Mouse (Mus musculus) kidney, embryonic 14.5 days (tissue): ENCODE results near the gene Mxra8. TPM values are rescaled to one million over a fixed set of nuclear protein-coding genes. Genes with fewer than 3 reads are reported as not detected.

ENCODE experiments used
- ATAC-seq: fragments of 200-750 bp; cut with Nextera tagmentation; 2 replicates; pipeline ENCODE4 v1.8.0; 2017; ENCODE audit warnings: moderate number of reproducible peaks, mild to moderate bottlenecking, moderate TSS enrichment, moderate library complexity; ENCODE audit not compliant: low FRiP score, low TSS enrichment
- H3K27ac ChIP-seq: fragments of 300-500 bp; sonication (generic); 2 replicates; pipeline ENCODE4 v1.5.1; 2014; ENCODE audit warnings: low read depth, mild to moderate bottlenecking, low read length, moderate library complexity, mixed read lengths
- H3K27me3 ChIP-seq: fragments of 300-500 bp; sonication (generic); 2 replicates; pipeline ENCODE4 v1.6.1; 2014; ENCODE audit warnings: mild to moderate bottlenecking, low read length; ENCODE audit not compliant: control insufficient read depth, insufficient read depth
- H3K36me3 ChIP-seq: fragments of 300-500 bp; sonication (generic); 2 replicates; pipeline ENCODE4 v1.6.1; 2014; ENCODE audit warnings: low read length, mixed read lengths; ENCODE audit not compliant: control insufficient read depth, insufficient read depth
- H3K4me1 ChIP-seq: fragments of 300-500 bp; sonication (generic); 2 replicates; pipeline ENCODE4 v1.6.1; 2014; ENCODE audit warnings: low read length, mixed read lengths; ENCODE audit not compliant: control insufficient read depth, insufficient read depth
- H3K4me2 ChIP-seq: fragments of 300-500 bp; sonication (generic); replicated peaks from 2 replicates; pipeline ENCODE4 v1.6.1; 2014; ENCODE audit warnings: low read depth, mild to moderate bottlenecking, low read length
- H3K4me3 ChIP-seq: fragments of 300-500 bp; sonication (generic); 2 replicates; pipeline ENCODE4 v1.5.1; 2014; ENCODE audit warnings: mild to moderate bottlenecking, low read length
- H3K9ac ChIP-seq: fragments of 300-500 bp; sonication (generic); 2 replicates; pipeline ENCODE4 v1.6.1; 2014; ENCODE audit warnings: low read depth, mild to moderate bottlenecking, low read length, moderate library complexity
- H3K9me3 ChIP-seq: fragments of 300-500 bp; sonication (generic); 2 replicates; pipeline ENCODE4 v1.6.1; 2016; ENCODE audit warnings: low read length; ENCODE audit not compliant: control insufficient read depth
- WGBS: fragments of 180-500 bp; shearing (Covaris S2); extraction: QIAGEN DNeasy Blood & Tissue Kit; methylation state at CpG from one replicate; pipeline ENCODE4 v1.1.7; 2014; 5-methylcytosine and 5-hydroxymethylcytosine counted together
- polyA plus RNA-seq: library from polyadenylated mRNA; unstranded; fragments of >200 nt; fragmentation: Nextera tagmentation; extraction: Ambion mirVana; gene quantifications from 2 replicates; pipeline ENCODE4 v1.2.1, GENCODE M21; 2014

Mxra8 gene
- 72.1 and 75.1 TPM in 2 replicates for polyA plus RNA-seq

DNA sequence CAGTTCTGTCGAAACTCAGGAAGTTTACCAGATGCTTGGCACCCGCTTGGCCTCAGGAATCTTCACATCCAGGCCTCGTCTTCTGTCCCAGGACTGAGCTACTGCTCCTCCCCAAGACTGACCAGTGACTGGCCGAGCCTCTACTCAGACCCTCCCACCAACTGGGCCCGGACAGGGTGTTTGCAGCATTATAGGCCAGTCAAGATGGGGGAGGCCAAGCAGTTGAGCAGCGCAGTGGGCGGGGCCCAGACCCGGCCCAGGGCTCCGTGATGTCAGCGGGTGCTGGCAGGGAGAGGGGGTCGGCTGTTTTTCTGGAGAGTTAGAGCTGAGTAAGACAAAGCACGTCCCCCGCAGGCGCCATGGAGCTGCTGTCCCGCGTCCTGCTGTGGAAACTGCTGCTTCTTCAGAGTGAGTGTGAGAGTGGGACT is at the start of gene Mxra8:
TSS of gene Mxra8 (plus strand) at position 198 of the 428 bp plus-strand sequence.
- H3K4me1 ChIP-seq, result peaks cover 17% of the 10 kb centered on the region
- ATAC-seq, result peak; percentile 93
- no peaks in the 10 kb centered on the region for H3K27me3 ChIP-seq
- H3K9me3 ChIP-seq, result no peaks in the 10 kb centered on the region
- H3K27ac ChIP-seq, result peak within 1 kb of the TSS; percentile 76
- peak within 1 kb of the TSS; percentile 58 for H3K9ac ChIP-seq
- H3K4me2 ChIP-seq, result peak within 1 kb of the TSS; percentile 76
- H3K36me3 ChIP-seq, result peaks cover 13% of the 10 kb centered on the region
- 2% methylated on average over 16 of the region's 16 CpGs for WGBS
- H3K4me3 ChIP-seq, result peak within 1 kb of the TSS; percentile 48

DNA sequence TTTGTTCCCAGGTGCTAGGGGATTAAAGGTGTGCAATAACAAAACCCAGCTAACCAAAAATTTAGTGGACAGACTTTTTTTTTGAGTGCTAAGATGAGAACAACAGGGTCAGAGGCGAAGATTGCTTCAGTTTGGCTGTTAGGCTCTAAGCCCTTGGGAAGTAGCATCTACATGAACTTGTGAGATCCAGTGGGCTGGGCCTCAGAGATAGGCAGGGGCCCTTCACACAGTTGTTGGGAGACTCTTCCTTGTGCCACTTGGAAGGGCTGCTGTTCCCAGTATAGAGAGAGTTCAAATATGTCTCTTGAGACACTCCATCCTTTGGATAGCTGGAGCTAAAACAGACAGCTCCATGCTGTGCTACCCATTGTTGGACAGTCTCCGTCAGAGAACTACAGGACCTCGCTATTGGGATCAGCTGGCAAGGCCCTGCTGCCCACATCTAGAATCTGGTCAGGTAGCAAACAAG is 49.4 kb upstream of the Mxra8 start, which contains the start of gene Ankrd65:
TSS of gene Ankrd65 (plus strand) at position 419 of the 469 bp plus-strand sequence.
- Histone ChIP-seq H3K27ac (no peak within 1 kb of the TSS), H3K4me1 (no peaks in the 10 kb centered on the region), H3K9me3 (no peaks in the 10 kb centered on the region), H3K9ac (no peak within 1 kb of the TSS), H3K4me2 (no peak within 1 kb of the TSS), H3K36me3 (no peaks in the 10 kb centered on the region), H3K27me3 (no peaks in the 10 kb centered on the region), H3K4me3 (no peak within 1 kb of the TSS)
- WGBS, result 89% methylated on average over 3 of the region's 3 CpGs
- ATAC-seq, result no peak

DNA sequence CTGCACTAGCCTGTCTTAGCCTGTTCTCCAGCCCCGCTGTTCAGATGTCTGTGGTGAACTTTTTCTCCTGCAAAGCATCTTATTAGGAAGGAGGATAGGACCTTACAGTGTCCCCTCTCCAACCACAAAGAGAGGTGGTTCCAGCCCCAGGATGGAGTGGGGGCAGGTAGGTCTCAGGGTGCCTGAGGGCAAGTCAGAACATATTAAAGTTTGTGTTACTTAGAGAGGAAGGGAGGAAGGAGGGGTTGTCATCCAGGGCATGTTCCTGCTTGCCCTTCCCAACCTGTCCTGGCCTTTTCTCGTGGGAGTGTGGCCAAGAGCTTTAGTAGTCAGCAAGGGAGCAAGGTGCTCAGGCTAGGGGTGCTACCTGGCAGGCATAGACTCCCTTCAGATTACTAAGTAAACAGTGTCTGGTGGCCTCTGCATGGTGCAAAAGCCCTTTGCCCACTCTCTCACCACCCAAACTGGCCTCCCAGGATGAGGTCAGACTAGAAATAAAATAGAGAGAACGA is 48.8 kb upstream of the Mxra8 start:
- Histone ChIP-seq H3K4me3 (no peak overlapping the region), H3K4me1 (no peaks in the 10 kb centered on the region), H3K9me3 (no peaks in the 10 kb centered on the region), H3K4me2 (no peak overlapping the region), H3K9ac (no peak overlapping the region), H3K36me3 (no peaks in the 10 kb centered on the region), H3K27me3 (no peaks in the 10 kb centered on the region), H3K27ac (no peak overlapping the region)
- WGBS, result 41% methylated on average over 3 of the region's 3 CpGs
- peak; percentile 37; the same call in 1 of the 2 replicates for ATAC-seq

DNA sequence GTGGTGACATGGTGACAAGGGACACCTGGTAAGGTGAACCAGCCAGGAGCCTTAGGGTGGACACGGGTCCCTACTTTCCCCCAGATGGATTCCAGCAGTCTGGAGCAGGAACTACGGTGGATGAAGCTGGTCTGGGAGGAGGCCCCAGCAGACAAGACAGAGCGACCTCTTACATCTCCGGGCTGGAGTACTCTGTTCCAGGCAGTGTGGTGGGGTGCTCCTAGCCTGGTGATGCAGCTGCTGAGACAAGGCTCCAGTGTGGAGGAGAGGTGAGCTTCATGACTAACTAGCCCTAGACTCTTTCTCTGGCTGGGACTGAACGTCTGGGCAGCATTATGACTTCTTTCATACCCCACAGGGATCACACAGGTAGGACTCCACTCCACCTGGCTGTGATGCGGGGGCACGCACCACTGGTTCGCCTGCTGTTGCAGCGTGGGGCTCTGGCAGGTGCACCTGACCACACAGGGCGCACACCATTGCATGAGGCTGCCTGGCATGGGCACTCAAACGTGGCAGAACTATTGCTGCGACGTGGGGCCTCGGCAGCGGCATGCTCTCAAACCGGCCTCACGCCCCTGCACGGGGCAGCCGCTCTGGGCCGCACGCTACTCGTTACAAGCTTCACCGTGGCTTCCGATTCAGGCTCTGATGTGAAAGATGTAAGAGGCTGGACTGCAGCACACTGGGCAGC is 48.1 kb upstream of the Mxra8 start:
- Histone ChIP-seq H3K36me3 (no peaks in the 10 kb centered on the region), H3K4me1 (no peaks in the 10 kb centered on the region), H3K4me3 (no peak overlapping the region), H3K4me2 (peak overlapping the region; percentile 1; the same call in 1 of the 2 replicates), H3K27me3 (no peaks in the 10 kb centered on the region), H3K9ac (no peak overlapping the region), H3K9me3 (no peaks in the 10 kb centered on the region), H3K27ac (no peak overlapping the region)
- peak; percentile 72 for ATAC-seq
- 53% methylated on average over 24 of the region's 24 CpGs for WGBS

DNA sequence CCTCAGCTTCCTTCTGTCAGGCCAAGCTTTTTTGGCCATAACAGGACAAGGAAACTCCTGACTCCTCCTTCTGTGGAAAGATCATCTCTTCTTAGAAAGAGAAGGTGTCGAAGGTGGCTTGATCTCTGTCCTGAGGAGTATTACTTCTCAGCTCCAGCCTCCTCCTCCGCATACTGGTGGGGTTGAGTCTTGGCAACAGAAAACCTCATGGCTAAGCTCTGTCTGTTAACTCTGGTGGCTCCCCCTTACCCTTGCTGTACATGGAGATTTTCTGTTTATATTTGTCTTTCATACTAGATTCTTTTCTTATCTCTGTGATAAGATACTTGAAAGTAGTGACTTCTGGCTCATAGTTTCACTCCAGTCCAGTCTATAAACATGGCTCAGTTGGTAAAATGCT is 45.8 kb upstream of the Mxra8 start:
- Histone ChIP-seq H3K9me3 (no peaks in the 10 kb centered on the region), H3K27ac (no peak overlapping the region), H3K27me3 (no peaks in the 10 kb centered on the region), H3K4me2 (no peak overlapping the region), H3K4me1 (no peaks in the 10 kb centered on the region), H3K36me3 (no peaks in the 10 kb centered on the region), H3K9ac (no peak overlapping the region), H3K4me3 (no peak overlapping the region)
- 41% methylated on average over 2 of the region's 2 CpGs for WGBS
- no peak for ATAC-seq

DNA sequence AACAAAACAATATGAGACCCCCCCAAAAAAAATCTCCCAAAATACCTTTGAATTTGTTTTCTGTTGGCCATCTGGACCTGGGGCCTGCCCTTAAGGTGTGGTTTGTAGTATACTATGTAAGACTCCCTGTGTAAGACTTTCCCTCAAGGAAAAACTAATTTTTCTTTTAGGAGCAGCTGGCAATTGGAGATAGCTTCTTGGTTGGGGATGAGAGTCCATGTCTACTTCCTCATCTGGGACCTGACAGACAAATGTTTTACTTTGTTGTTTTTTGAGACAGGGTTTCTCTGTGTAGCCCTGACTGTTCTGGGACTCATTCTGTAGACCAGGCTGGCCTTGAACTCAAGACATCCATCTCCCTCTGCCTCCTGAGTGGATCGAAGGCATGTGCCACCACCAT is 37.4 kb upstream of the Mxra8 start:
- Histone ChIP-seq H3K4me2 (no peak overlapping the region), H3K27ac (no peak overlapping the region), H3K4me3 (no peak overlapping the region), H3K4me1 (peaks cover 8% of the 10 kb centered on the region; the same call in 1 of the 2 replicates), H3K36me3 (peaks cover 3% of the 10 kb centered on the region; the same call in 1 of the 2 replicates), H3K27me3 (no peaks in the 10 kb centered on the region), H3K9ac (no peak overlapping the region), H3K9me3 (no peaks in the 10 kb centered on the region)
- 93% methylated on average over 1 of the region's 1 CpGs for WGBS
- no peak for ATAC-seq

DNA sequence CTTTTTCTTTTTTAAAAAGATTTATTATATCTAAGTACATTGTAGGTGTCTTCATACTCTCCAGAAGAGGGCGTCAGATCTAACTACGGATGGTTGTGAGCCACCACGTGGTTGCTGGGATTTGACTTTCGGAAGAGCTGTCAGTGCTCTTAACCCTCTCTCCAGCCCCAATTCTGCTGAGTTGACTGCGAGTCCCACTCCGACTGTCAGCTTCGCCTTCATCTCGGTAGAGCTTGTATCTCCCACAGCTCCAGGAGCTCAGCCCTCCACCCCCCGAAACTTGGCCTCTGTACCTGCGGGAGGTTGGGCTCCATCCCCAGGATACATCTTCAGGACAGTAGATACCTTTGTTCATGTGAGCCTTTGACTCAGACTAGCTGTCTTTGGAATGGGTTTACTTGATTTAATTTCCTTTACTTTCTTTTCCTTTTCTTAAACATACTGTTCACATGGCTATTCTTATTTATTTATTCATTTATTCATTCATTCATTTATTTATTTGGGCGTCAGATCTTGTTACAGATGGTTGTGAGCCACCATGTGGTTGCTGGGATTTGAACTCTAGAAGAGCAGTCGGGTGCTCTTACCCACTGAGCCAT is 36.6 kb upstream of the Mxra8 start, which contains the start of gene Mrpl20:
TSS of gene Mrpl20 (plus strand) at position 138 of the 599 bp plus-strand sequence.
- Histone ChIP-seq H3K9me3 (no peaks in the 10 kb centered on the region), H3K9ac (peak within 1 kb of the TSS; percentile 80), H3K4me3 (peak within 1 kb of the TSS; percentile 86), H3K4me2 (peak within 1 kb of the TSS; percentile 53), H3K36me3 (peaks cover 9% of the 10 kb centered on the region), H3K27ac (peak within 1 kb of the TSS; percentile 43; the same call in 1 of the 2 replicates), H3K27me3 (no peaks in the 10 kb centered on the region), H3K4me1 (peaks cover 8% of the 10 kb centered on the region; the same call in 1 of the 2 replicates)
- 11% methylated on average over 12 of the region's 12 CpGs for WGBS
- ATAC-seq, result peak; percentile 47; the same call in 1 of the 2 replicates

DNA sequence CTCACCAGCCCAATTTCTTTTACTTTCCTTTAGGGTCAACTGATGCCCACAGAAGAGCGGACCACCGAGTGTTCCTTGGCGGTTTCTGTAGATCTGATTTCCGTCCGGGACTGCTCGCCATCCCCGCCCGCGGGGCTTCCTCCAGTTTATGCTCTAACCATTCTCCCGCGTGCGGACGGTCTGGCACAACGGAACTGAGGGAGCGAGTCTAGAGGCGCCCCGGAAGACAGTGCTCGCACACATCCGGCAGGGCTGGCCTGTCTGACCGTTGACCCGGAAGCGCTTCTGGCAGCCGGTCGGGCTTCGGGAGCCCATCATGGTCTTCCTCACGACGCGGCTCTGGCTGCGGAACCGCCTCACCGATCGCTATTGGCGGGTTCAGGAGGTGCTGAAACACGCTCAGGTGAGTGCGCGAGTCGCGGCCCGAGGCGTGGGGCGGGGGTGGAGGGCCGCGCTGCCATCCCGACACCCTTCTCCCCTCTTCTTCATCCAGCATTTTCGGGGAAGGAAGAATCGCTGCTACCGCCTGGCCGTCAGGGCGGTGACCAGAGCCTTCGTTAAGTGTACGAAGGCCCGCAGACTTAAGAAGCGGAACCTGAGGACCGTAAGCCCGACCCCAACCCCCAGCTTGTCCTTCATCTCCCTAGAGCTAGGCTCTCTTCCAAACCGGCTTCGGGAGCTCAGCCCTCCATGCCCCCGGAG is 36.0 kb upstream of the Mxra8 start:
- peak; percentile 98 for ATAC-seq
- under 1% methylated on average over 58 of the region's 58 CpGs for WGBS
- peaks cover 16% of the 10 kb centered on the region for H3K36me3 ChIP-seq
- H3K4me1 ChIP-seq, result peaks cover 8% of the 10 kb centered on the region; the same call in 1 of the 2 replicates
- peak overlapping the region; percentile 86 for H3K4me3 ChIP-seq
- H3K4me2 ChIP-seq, result peak overlapping the region; percentile 53
- peak overlapping the region; percentile 80 for H3K9ac ChIP-seq
- no peaks in the 10 kb centered on the region for H3K9me3 ChIP-seq
- no peaks in the 10 kb centered on the region for H3K27me3 ChIP-seq
- peak overlapping the region; percentile 43; the same call in 1 of the 2 replicates for H3K27ac ChIP-seq
